8 mouse cellular contexts compared by ENCODE assay signal in genomic region chr7:65486259-65486681, GRCm38 (mm10). TPM values are rescaled to one million over a fixed set of nuclear protein-coding genes. Genes with fewer than 3 reads are reported as not detected.
A peak's percentile ranks its signal among the peaks of the same experiment; 100 is the strongest.
DNase-seq lines count a peak whose midpoint lies in the region; ATAC-seq lines count a peak whose summit lies in the region.

No protein-coding gene starts in this region.

- no peak overlapping the region for H3K9ac ChIP-seq in embryonic facial prominence, embryonic 12.5 days
- H3K9ac ChIP-seq in midbrain, embryonic 11.5 days (ENCODE audit: low read length): no peak overlapping the region

- WGBS in embryonic facial prominence, embryonic 12.5 days: 5% methylated on average over 13 of the region's 13 CpGs
- 13% methylated on average over 13 of the region's 13 CpGs for WGBS in midbrain, embryonic 11.5 days

- H3K36me3 ChIP-seq in embryonic facial prominence, embryonic 12.5 days: no peaks in the 10 kb centered on the region
- no peaks in the 10 kb centered on the region for H3K36me3 ChIP-seq in midbrain, embryonic 11.5 days (ENCODE audit: control insufficient read depth, insufficient read depth, low read length)

- intact Hi-C loops in heart, postnatal 10 days (cut with DNase I): no loop called here

- H3K27me3 ChIP-seq in embryonic facial prominence, embryonic 12.5 days: 0 out of 2 replicates have a peak, but pooled peaks cover 3% of the 10 kb centered on the region
- H3K27me3 ChIP-seq in midbrain, embryonic 11.5 days (ENCODE audit: control insufficient read depth, insufficient read depth, low read length): no peaks in the 10 kb centered on the region

- no peak overlapping the region for H3K27ac ChIP-seq in embryonic facial prominence, embryonic 12.5 days
- no peak overlapping the region for H3K27ac ChIP-seq in midbrain, embryonic 11.5 days (ENCODE audit: low read depth, low read length)

- no peaks in the 10 kb centered on the region for H3K9me3 ChIP-seq in embryonic facial prominence, embryonic 12.5 days
- no peaks in the 10 kb centered on the region for H3K9me3 ChIP-seq in midbrain, embryonic 11.5 days (ENCODE audit: control insufficient read depth, low read length)

- peak; percentile 5 for DNase-seq in gastrocnemius, adult 18-20 months (ENCODE audit: low spot score)
- no peak for DNase-seq in gastrocnemius, adult 8-10 months (ENCODE audit: low spot score in 2 of 2)
- DNase-seq in heart, postnatal 10 days: peak; percentile 45 to 51
- DNase-seq in kidney, postnatal 4 days: peak; percentile 60 to 73
- DNase-seq in midbrain, embryonic 11.5 days (ENCODE audit: low spot score, missing footprints): peak; percentile 89
- peak; percentile 47 for DNase-seq in urinary bladder, postnatal 14 days (ENCODE audit: low spot score)
- DNase-seq in left cerebral cortex, adult 8-10 months (ENCODE audit: low spot score in 2 of 2): no peak

- H3K4me3 ChIP-seq in embryonic facial prominence, embryonic 12.5 days: 0 out of 2 replicates have a peak overlapping the region, but pooled peaks have one; percentile 7
- no peak overlapping the region for H3K4me3 ChIP-seq in midbrain, embryonic 11.5 days (ENCODE audit: low read depth, low read length)

- H3K4me1 ChIP-seq in embryonic facial prominence, embryonic 12.5 days: no peaks in the 10 kb centered on the region
- no peaks in the 10 kb centered on the region for H3K4me1 ChIP-seq in midbrain, embryonic 11.5 days (ENCODE audit: control insufficient read depth, insufficient read depth, low read length)

- H3K4me2 ChIP-seq in embryonic facial prominence, embryonic 12.5 days (replicated peaks): peak overlapping the region; percentile 42
- peak overlapping the region; percentile 8; the same call in 1 of the 2 replicates for H3K4me2 ChIP-seq in midbrain, embryonic 11.5 days

- ATAC-seq in embryonic facial prominence, embryonic 12.5 days (ENCODE audit: insufficient number of reproducible peaks, insufficient read depth, low FRiP score, low TSS enrichment): peak; percentile 35; the same call in 1 of the 2 replicates
- ATAC-seq in midbrain, embryonic 11.5 days (ENCODE audit: low FRiP score): 0 out of 2 replicates have a peak, but pooled peaks have one; percentile 27

RNA-seq across cellular contexts. Expression of gene Tjp1, which starts 41.3 kb away (rescaled TPM):
- total RNA-seq in gastrocnemius, adult 18-20 months (2021): 10 to 100 TPM; 14.9 to 16.6 TPM
- total RNA-seq in gastrocnemius, adult 8-10 months (2022): 10 to 100 TPM; 16.4 to 20.4 (median 18.6) TPM
- polyA plus RNA-seq in embryonic facial prominence, embryonic 12.5 days (2016; fragmentation: Nextera tagmentation; extraction: Ambion mirVana): 23.1 and 27.6 TPM in 2 replicates
- 100 to 1,000 TPM; 143 to 169 TPM for total RNA-seq in heart, postnatal 10 days (2021)
- 21.7 and 26.8 TPM in 2 replicates for polyA plus RNA-seq in midbrain, embryonic 11.5 days (2014; fragmentation: Nextera tagmentation; extraction: Ambion mirVana)
- 100 to 1,000 TPM; 118 to 152 (median 141) TPM for total RNA-seq in left cerebral cortex, adult 8-10 months (2022)

Comparison
In these comparisons a context has a peak if more than half of its experiments do, and no peak if none do; other contexts are left out.
1. DNase-seq: peak in gastrocnemius, adult 18-20 months (single experiment), heart, postnatal 10 days (2 of 2), kidney, postnatal 4 days (2 of 2), midbrain, embryonic 11.5 days (single experiment) and urinary bladder, postnatal 14 days (single experiment); none in gastrocnemius, adult 8-10 months (0 of 2) and left cerebral cortex, adult 8-10 months (0 of 2).
2. RNA of gene Tjp1, which starts 41.3 kb away (total RNA-seq): 143 to 169 TPM in heart, postnatal 10 days and 118 to 152 TPM in left cerebral cortex, adult 8-10 months; 16.4 to 20.4 TPM in gastrocnemius, adult 8-10 months and 14.9 to 16.6 TPM in gastrocnemius, adult 18-20 months; every median in the first group is over 4 times any median in the second.